Mouse (Mus musculus) kidney, embryonic 16.5 days (tissue): ENCODE measurements around the gene 1300017J02Rik. TPM values are rescaled to one million over a fixed set of nuclear protein-coding genes. Genes with fewer than 3 reads are reported as not detected.
A peak's percentile ranks its signal among the peaks of the same experiment; 100 is the strongest.
"Not testable (repeated sequence)": the region's sequence is repeated elsewhere in the genome, so short reads cannot be mapped to it uniquely, and the experiment has no call there.

Source experiments
- ATAC-seq: fragments of 200-750 bp; cut with Nextera tagmentation; 2 replicates; pipeline ENCODE4 v1.8.0; 2017; ENCODE audit warnings: moderate TSS enrichment; ENCODE audit not compliant: low FRiP score, low TSS enrichment
- H3K27ac ChIP-seq: fragments of 300-500 bp; sonication (generic); 2 replicates; pipeline ENCODE4 v1.5.1; 2014; ENCODE audit warnings: low read length
- H3K27me3 ChIP-seq: fragments of 300-500 bp; sonication (generic); 2 replicates; pipeline ENCODE4 v1.6.1; 2014; ENCODE audit warnings: low read length, control low read depth, mixed read lengths; ENCODE audit not compliant: insufficient read depth
- H3K36me3 ChIP-seq: fragments of 300-500 bp; sonication (generic); 2 replicates; pipeline ENCODE4 v1.6.1; 2014; ENCODE audit warnings: low read length, control low read depth, mixed read lengths; ENCODE audit not compliant: insufficient read depth
- H3K4me1 ChIP-seq: fragments of 300-500 bp; sonication (generic); 2 replicates; pipeline ENCODE4 v1.6.1; 2014; ENCODE audit warnings: low read length, control low read depth, mixed read lengths; ENCODE audit not compliant: insufficient read depth
- H3K4me2 ChIP-seq: fragments of 300-500 bp; sonication (generic); replicated peaks from 2 replicates; pipeline ENCODE4 v1.6.1; 2014; ENCODE audit warnings: low read depth, low read length
- H3K4me3 ChIP-seq: fragments of 300-500 bp; sonication (generic); 2 replicates; pipeline ENCODE4 v1.5.1; 2014; ENCODE audit warnings: mild to moderate bottlenecking, low read length
- H3K9ac ChIP-seq: fragments of 300-500 bp; sonication (generic); replicated peaks from 2 replicates; pipeline ENCODE4 v1.6.1; 2014; ENCODE audit warnings: low read length
- H3K9me3 ChIP-seq: fragments of 300-500 bp; sonication (generic); 2 replicates; pipeline ENCODE4 v1.6.1; 2016; ENCODE audit warnings: low read length, control low read depth
- WGBS: fragments of 180-500 bp; shearing (Covaris S2); extraction: QIAGEN DNeasy Blood & Tissue Kit; methylation state at CpG from one replicate; pipeline ENCODE4 v1.1.7; 2014; 5-methylcytosine and 5-hydroxymethylcytosine counted together
- polyA plus RNA-seq: library from polyadenylated mRNA; unstranded; fragments of >200 nt; fragmentation: Nextera tagmentation; extraction: Ambion mirVana; gene quantifications from 2 replicates; pipeline ENCODE4 v1.2.1, GENCODE M21; 2015

The 1300017J02Rik gene
- polyA plus RNA-seq, result 1.6 and 1.7 TPM in 2 replicates

DNA sequence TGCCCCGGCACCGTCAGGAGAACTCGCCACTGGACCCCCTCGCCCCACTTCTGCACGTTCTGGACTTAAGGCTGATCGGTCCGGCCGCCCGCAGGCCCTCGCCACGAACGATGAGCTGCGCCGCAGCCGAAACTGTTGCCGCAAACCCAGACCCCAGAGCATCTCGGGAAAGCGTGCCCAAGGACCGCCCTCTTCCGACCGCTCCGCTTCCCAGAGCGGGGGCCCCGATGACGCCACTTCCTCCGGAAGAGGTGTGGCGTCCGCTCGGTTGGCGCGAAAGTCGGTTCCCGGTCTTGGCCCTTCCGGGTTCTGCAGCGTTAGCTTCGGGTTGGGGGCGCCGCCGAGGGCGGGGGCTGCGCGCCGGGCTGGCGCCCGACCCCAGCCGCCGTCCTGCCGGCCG, at the start of gene 1300017J02Rik, which contains the start of gene Topbp1:
TSS of gene 1300017J02Rik (minus strand) at position 156 of the 400 bp plus-strand sequence.
TSS of gene Topbp1 (plus strand) at position 289 of the 400 bp plus-strand sequence.
- peak within 1 kb of the TSS; percentile 87 for H3K9ac ChIP-seq
- ATAC-seq, result peak; percentile 98
- peak within 1 kb of the TSS; percentile 89 for H3K4me3 ChIP-seq
- H3K4me2 ChIP-seq, result peak within 1 kb of the TSS; percentile 67
- peaks cover 21% of the 10 kb centered on the region for H3K4me1 ChIP-seq
- H3K27me3 ChIP-seq, result no peaks in the 10 kb centered on the region
- no peaks in the 10 kb centered on the region for H3K9me3 ChIP-seq
- under 1% methylated on average over 49 of the region's 49 CpGs for WGBS
- H3K27ac ChIP-seq, result peak within 1 kb of the TSS; percentile 92
- peaks cover 15% of the 10 kb centered on the region for H3K36me3 ChIP-seq

GRCm38 (mm10) chr9:103353500-103354260, 48.8 kb upstream of the 1300017J02Rik start:
- H3K9ac ChIP-seq, H3K4me3 ChIP-seq, H3K9me3 ChIP-seq, ATAC-seq, H3K27me3 ChIP-seq, H3K4me2 ChIP-seq, H3K4me1 ChIP-seq, H3K27ac ChIP-seq: not testable (repeated sequence)
- 77% methylated on average over 7 of the region's 7 CpGs for WGBS
- H3K36me3 ChIP-seq, result peaks cover 53% of the 10 kb centered on the region

DNA sequence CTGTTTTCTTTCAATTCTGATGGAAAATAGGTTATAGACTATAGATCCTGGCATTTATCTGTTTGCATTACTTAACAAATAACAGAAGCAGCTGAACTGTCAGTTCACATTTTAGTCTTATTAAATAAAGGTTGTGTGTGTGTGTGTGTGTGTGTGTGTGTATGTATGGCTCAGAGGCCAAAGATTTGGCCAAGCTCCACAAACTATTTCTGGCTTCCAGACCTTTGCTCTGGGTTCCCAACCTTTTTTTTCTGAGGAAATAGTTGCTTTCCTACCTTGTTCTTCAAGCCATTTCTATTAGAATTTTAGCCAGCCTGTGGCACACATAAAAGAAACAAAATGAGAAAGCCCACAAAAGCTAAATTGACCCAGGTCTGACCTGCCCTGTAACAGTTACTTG, 43.9 kb upstream of the 1300017J02Rik start:
- ATAC-seq, result no peak
- H3K9ac ChIP-seq, result no peak overlapping the region
- peaks cover 61% of the 10 kb centered on the region for H3K36me3 ChIP-seq
- H3K4me3 ChIP-seq, result no peak overlapping the region
- H3K27ac ChIP-seq, result no peak overlapping the region
- H3K9me3 ChIP-seq, result no peaks in the 10 kb centered on the region
- no peak overlapping the region for H3K4me2 ChIP-seq
- H3K27me3 ChIP-seq, result no peaks in the 10 kb centered on the region
- H3K4me1 ChIP-seq, result no peaks in the 10 kb centered on the region

GRCm38 (mm10) chr9:103347996-103348490, 43.2 kb upstream of the 1300017J02Rik start:
- Histone ChIP-seq H3K9ac (no peak overlapping the region), H3K27me3 (no peaks in the 10 kb centered on the region), H3K4me2 (no peak overlapping the region), H3K9me3 (no peaks in the 10 kb centered on the region), H3K36me3 (peaks cover 67% of the 10 kb centered on the region), H3K4me3 (no peak overlapping the region), H3K4me1 (no peaks in the 10 kb centered on the region), H3K27ac (no peak overlapping the region)
- WGBS, result 70% methylated on average over 1 of the region's 1 CpGs
- ATAC-seq, result no peak

GRCm38 (mm10) chr9:103347045-103347444, 42.2 kb upstream of the 1300017J02Rik start:
- Histone ChIP-seq H3K9ac (no peak overlapping the region), H3K36me3 (peaks cover 66% of the 10 kb centered on the region), H3K9me3 (no peaks in the 10 kb centered on the region), H3K4me3 (no peak overlapping the region), H3K27me3 (no peaks in the 10 kb centered on the region), H3K4me2 (no peak overlapping the region), H3K4me1 (no peaks in the 10 kb centered on the region), H3K27ac (no peak overlapping the region)
- ATAC-seq, result no peak
- WGBS, result 85% methylated on average over 4 of the region's 4 CpGs

DNA sequence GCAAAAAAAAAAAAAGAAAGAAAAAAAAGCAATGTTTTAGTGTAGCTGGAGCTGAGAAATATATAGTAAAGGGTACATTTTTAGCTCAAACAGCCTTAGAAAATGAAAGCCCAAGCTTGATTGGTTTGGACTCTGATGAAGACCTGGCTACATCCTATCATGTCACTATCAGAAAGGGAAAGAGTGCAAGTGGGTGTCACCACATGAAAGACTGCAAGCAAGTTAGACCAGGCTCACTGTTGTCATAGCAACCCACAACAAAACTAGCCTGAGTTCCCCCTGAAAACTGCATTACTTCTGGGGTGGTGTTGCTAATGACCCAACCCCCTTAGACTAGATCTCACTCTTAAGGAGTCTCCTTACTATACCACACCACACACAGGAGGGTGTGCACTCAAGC, 32.0 kb upstream of the 1300017J02Rik start:
- no peak for ATAC-seq
- no peaks in the 10 kb centered on the region for H3K27me3 ChIP-seq
- H3K9ac ChIP-seq, result no peak overlapping the region
- no peak overlapping the region for H3K4me2 ChIP-seq
- no peak overlapping the region for H3K4me3 ChIP-seq
- H3K4me1 ChIP-seq, result no peaks in the 10 kb centered on the region
- no peaks in the 10 kb centered on the region for H3K9me3 ChIP-seq
- no peak overlapping the region for H3K27ac ChIP-seq
- peaks cover 82% of the 10 kb centered on the region for H3K36me3 ChIP-seq

DNA sequence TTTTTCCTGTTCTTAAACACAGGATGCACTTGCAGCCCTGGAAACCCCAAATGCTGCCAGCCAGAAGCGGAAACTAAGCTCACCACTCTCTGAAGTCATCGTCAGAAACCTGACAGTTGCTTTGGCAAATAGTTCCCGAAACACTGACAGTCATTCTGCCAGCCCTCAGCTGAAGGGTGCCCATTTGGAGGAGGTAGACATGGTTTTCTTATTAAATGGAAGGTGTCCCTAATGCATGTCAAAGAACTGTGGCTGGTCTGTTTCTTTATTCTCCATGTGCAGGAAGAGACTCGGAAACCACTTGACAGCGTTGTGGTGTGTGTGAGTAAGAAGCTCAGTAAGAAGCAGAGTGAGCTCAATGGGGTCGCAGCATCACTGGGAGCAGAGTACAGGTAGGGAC, 27.8 kb upstream of the 1300017J02Rik start:
- Histone ChIP-seq H3K9me3 (no peaks in the 10 kb centered on the region), H3K4me1 (no peaks in the 10 kb centered on the region), H3K4me3 (no peak overlapping the region), H3K27me3 (no peaks in the 10 kb centered on the region), H3K4me2 (no peak overlapping the region), H3K36me3 (peaks cover 75% of the 10 kb centered on the region), H3K9ac (no peak overlapping the region), H3K27ac (no peak overlapping the region)
- 84% methylated on average over 6 of the region's 6 CpGs for WGBS
- ATAC-seq, result no peak

- H3K4me1 ChIP-seq, result no peaks in the 10 kb centered on the region
- no peak overlapping the region for H3K4me2 ChIP-seq
- no peak overlapping the region for H3K27ac ChIP-seq
- no peak overlapping the region for H3K9ac ChIP-seq
- H3K9me3 ChIP-seq, result no peaks in the 10 kb centered on the region
- H3K36me3 ChIP-seq, result peaks cover 68% of the 10 kb centered on the region
- 78% methylated on average over 9 of the region's 9 CpGs for WGBS
- ATAC-seq, result no peak
- H3K27me3 ChIP-seq, result no peaks in the 10 kb centered on the region
- H3K4me3 ChIP-seq, result no peak overlapping the region
Observed at GRCm38 (mm10) chr9:103326449-103326848, 21.6 kb upstream of the 1300017J02Rik start.

GRCm38 (mm10) chr9:103324678-103325077, 19.8 kb upstream of the 1300017J02Rik start:
- Histone ChIP-seq H3K4me1 (no peaks in the 10 kb centered on the region), H3K27ac (no peak overlapping the region), H3K9ac (no peak overlapping the region), H3K36me3 (peaks cover 73% of the 10 kb centered on the region), H3K4me3 (no peak overlapping the region), H3K4me2 (no peak overlapping the region), H3K9me3 (no peaks in the 10 kb centered on the region), H3K27me3 (no peaks in the 10 kb centered on the region)
- ATAC-seq, result no peak
- WGBS, result 83% methylated on average over 1 of the region's 2 CpGs

DNA sequence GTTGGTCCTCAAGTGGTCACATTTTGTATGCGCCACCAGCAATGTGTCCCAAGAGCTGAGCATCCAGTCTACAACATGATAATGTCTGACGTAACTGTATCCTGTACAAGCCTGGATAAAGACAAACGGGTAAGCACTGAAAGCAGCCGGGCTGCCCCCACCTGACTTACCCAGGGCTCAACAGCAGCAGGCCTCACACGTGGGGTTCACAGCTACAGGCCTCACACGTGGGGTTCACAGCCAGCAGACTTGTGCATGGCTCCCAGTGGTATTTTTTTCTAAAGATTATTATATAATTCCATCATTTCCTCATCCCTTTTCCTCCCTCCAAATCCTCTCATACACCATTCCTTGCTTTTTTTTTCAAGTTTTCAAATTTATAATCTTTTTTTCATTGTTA, 5.0 kb upstream of the 1300017J02Rik start:
- ATAC-seq, result no peak
- no peaks in the 10 kb centered on the region for H3K27me3 ChIP-seq
- no peak overlapping the region for H3K4me3 ChIP-seq
- no peak overlapping the region for H3K9ac ChIP-seq
- H3K9me3 ChIP-seq, result no peaks in the 10 kb centered on the region
- H3K4me2 ChIP-seq, result no peak overlapping the region
- H3K27ac ChIP-seq, result no peak overlapping the region
- WGBS, result 79% methylated on average over 6 of the region's 6 CpGs
- peaks cover 42% of the 10 kb centered on the region for H3K36me3 ChIP-seq
- peaks cover 16% of the 10 kb centered on the region for H3K4me1 ChIP-seq
